Mouse (Mus musculus): Measurements from ENCODE around the gene Ube2e1. TPM values are rescaled to one million over a fixed set of nuclear protein-coding genes. Genes with fewer than 3 reads are reported as not detected.
"Not testable (repeated sequence)": the region's sequence is repeated elsewhere in the genome, so short reads cannot be mapped to it uniquely, and the experiment has no call there.

Gene Ube2e1
- polyA plus RNA-seq, 1 experiment, result 105 TPM

- Histone ChIP-seq H3K27ac (ENCODE audit: insufficient read depth, low read length) (peak within 1 kb of the TSS; percentile 100), H3K4me1 (ENCODE audit: control insufficient read depth, insufficient read depth, low read length) (peaks cover under 1% of the 10 kb centered on the region; the same call in 1 of the 2 replicates), H3K27me3 (ENCODE audit: control insufficient read depth, insufficient read depth, low read length) (no peaks in the 10 kb centered on the region), H3K4me3 (replicated peaks; ENCODE audit: insufficient read depth, low read depth, low read length) (peak within 1 kb of the TSS; percentile 88)
- TF ChIP-seq POLR2A (IDR thresholded peaks at IDR 0.05; ENCODE audit: borderline replicate concordance, insufficient read depth, low read length) (peak; percentile 67), CTCF (IDR thresholded peaks at IDR 0.05; ENCODE audit: borderline replicate concordance, insufficient read depth, low read depth, low read length) (no peak)
- WGBS, result under 1% methylated on average over 62 of the region's 66 CpGs
- DNase-seq, result peak; percentile 99 to 100
Measured at GRCm38 (mm10) chr14:18238750-18239731, 92.6 kb downstream of the Ube2e1 start, which contains the start of gene Nr1d2. Gene Nr1d2 (minus strand): TSS chr14:18239127.

- DNase-seq, result peak; percentile 98 to 99
- Histone ChIP-seq H3K4me1 (ENCODE audit: control insufficient read depth, insufficient read depth, low read length) (peaks cover 4% of the 10 kb centered on the region; the same call in 1 of the 2 replicates), H3K27me3 (ENCODE audit: control insufficient read depth, insufficient read depth, low read length) (no peaks in the 10 kb centered on the region), H3K27ac (ENCODE audit: insufficient read depth, low read length) (peak overlapping the region; percentile 100), H3K4me3 (replicated peaks; ENCODE audit: insufficient read depth, low read depth, low read length) (peak overlapping the region; percentile 88)
- TF ChIP-seq POLR2A (IDR thresholded peaks at IDR 0.05; ENCODE audit: borderline replicate concordance, insufficient read depth, low read length), result 0 out of 2 replicates have a peak, but pooled peaks have one; percentile 42
- TF ChIP-seq CTCF (IDR thresholded peaks at IDR 0.05; ENCODE audit: borderline replicate concordance, insufficient read depth, low read depth, low read length), result no peak
- under 1% methylated on average over 70 of the region's 71 CpGs for WGBS
Measured at GRCm38 (mm10) chr14:18238131-18238749, 93.4 kb downstream of the Ube2e1 start.

- H3K27ac ChIP-seq (ENCODE audit: insufficient read depth, low read length), result no peak overlapping the region; the same call in 1 of the 2 replicates
- peak overlapping the region; percentile 20 for H3K4me3 ChIP-seq (replicated peaks; ENCODE audit: insufficient read depth, low read depth, low read length)
- 6% methylated on average over 4 of the region's 4 CpGs for WGBS
- H3K4me1 ChIP-seq (ENCODE audit: control insufficient read depth, insufficient read depth, low read length), result peaks cover 8% of the 10 kb centered on the region
- DNase-seq, result no peak
- TF ChIP-seq POLR2A (IDR thresholded peaks at IDR 0.05; ENCODE audit: borderline replicate concordance, insufficient read depth, low read length) (no peak), CTCF (IDR thresholded peaks at IDR 0.05; ENCODE audit: borderline replicate concordance, insufficient read depth, low read depth, low read length) (no peak)
- H3K27me3 ChIP-seq (ENCODE audit: control insufficient read depth, insufficient read depth, low read length), result no peaks in the 10 kb centered on the region
Measured at GRCm38 (mm10) chr14:18237381-18237780, 94.3 kb downstream of the Ube2e1 start.

- H3K27ac ChIP-seq (ENCODE audit: insufficient read depth, low read length); H3K4me3 ChIP-seq (replicated peaks; ENCODE audit: insufficient read depth, low read depth, low read length); H3K27me3 ChIP-seq (ENCODE audit: control insufficient read depth, insufficient read depth, low read length); DNase-seq: not testable (repeated sequence)
- 59% methylated on average over 2 of the region's 2 CpGs for WGBS
- peaks cover 11% of the 10 kb centered on the region for H3K4me1 ChIP-seq (ENCODE audit: control insufficient read depth, insufficient read depth, low read length)
Measured at GRCm38 (mm10) chr14:18236496-18237235, 95.0 kb downstream of the Ube2e1 start.

- 11% methylated on average over 5 of the region's 5 CpGs for WGBS
- DNase-seq, result peak in 1 of 2 experiments; percentile 51
- no peak overlapping the region for H3K27ac ChIP-seq (ENCODE audit: insufficient read depth, low read length)
- no peaks in the 10 kb centered on the region for H3K27me3 ChIP-seq (ENCODE audit: control insufficient read depth, insufficient read depth, low read length)
- peak overlapping the region; percentile 7 for H3K4me3 ChIP-seq (replicated peaks; ENCODE audit: insufficient read depth, low read depth, low read length)
- peaks cover 11% of the 10 kb centered on the region for H3K4me1 ChIP-seq (ENCODE audit: control insufficient read depth, insufficient read depth, low read length)
- TF ChIP-seq CTCF (IDR thresholded peaks at IDR 0.05; ENCODE audit: borderline replicate concordance, insufficient read depth, low read depth, low read length) (no peak), POLR2A (IDR thresholded peaks at IDR 0.05; ENCODE audit: borderline replicate concordance, insufficient read depth, low read length) (no peak)
Measured at GRCm38 (mm10) chr14:18233981-18234960, 97.4 kb downstream of the Ube2e1 start.

GRCm38 (mm10) chr14:18233076-18233475, 98.6 kb downstream of the Ube2e1 start:
- WGBS, result 71% methylated on average over 2 of the region's 2 CpGs
- no peak for DNase-seq
- H3K27ac ChIP-seq (ENCODE audit: insufficient read depth, low read length), result no peak overlapping the region

More at GRCm38 (mm10) chr14:18233076-18233475, 98.6 kb downstream of the Ube2e1 start:
- TF ChIP-seq POLR2A (IDR thresholded peaks at IDR 0.05; ENCODE audit: borderline replicate concordance, insufficient read depth, low read length) (no peak), CTCF (IDR thresholded peaks at IDR 0.05; ENCODE audit: borderline replicate concordance, insufficient read depth, low read depth, low read length) (no peak)
- Histone ChIP-seq H3K4me1 (ENCODE audit: control insufficient read depth, insufficient read depth, low read length) (peaks cover 14% of the 10 kb centered on the region), H3K4me3 (replicated peaks; ENCODE audit: insufficient read depth, low read depth, low read length) (no peak overlapping the region), H3K27me3 (ENCODE audit: control insufficient read depth, insufficient read depth, low read length) (no peaks in the 10 kb centered on the region)

Other genes with a start within 250 kb of the Ube2e1 start
- 81.9 and 87.2 TPM in 2 replicates for gene Nr1d2, start 92.7 kb downstream of the Ube2e1 start, polyA plus RNA-seq (2012; rRNA removed)
- gene Nkiras1, start 60.7 kb downstream of the Ube2e1 start, polyA plus RNA-seq (2012; rRNA removed), result 124 and 140 TPM in 2 replicates
- gene Rpl15, start 60.5 kb downstream of the Ube2e1 start, polyA plus RNA-seq (2012; rRNA removed), result 293 and 315 TPM in 2 replicates

Data from cerebellum, adult 2 months (tissue).